Mouse (Mus musculus) frontal cortex, postnatal 36 days (tissue): ENCODE data around the gene Sdr9c7.
"Not testable (repeated sequence)": the region's sequence is repeated elsewhere in the genome, so short reads cannot be mapped to it uniquely, and the experiment has no call there.

ENCODE experiments used
- DNase-seq, 2 experiments: peaks; one replicate each; pipeline ENCODE4 v3.0.0; 2022; ENCODE audit warnings: low spot score in 2 of 2

Gene Sdr9c7

GRCm38 (mm10) chr10:127898218-127898617 is at the start of gene Sdr9c7:
Sdr9c7 (plus strand) TSS chr10:127898518.
- no peak for DNase-seq

GRCm38 (mm10) chr10:127849628-127850027 is 48.7 kb upstream of the Sdr9c7 start, which contains the start of gene Rdh19:
Rdh19 (plus strand) TSS chr10:127849928.
- no peak for DNase-seq

GRCm38 (mm10) chr10:127856376-127856775 is 41.9 kb upstream of the Sdr9c7 start:
- DNase-seq, result no peak

GRCm38 (mm10) chr10:127864931-127865330 is 33.4 kb upstream of the Sdr9c7 start:
- DNase-seq, result no peak

- no peak for DNase-seq
Observed at GRCm38 (mm10) chr10:127866232-127866631, 32.1 kb upstream of the Sdr9c7 start, which contains the start of gene Rdh16f2. Rdh16f2 (plus strand) TSS chr10:127866474.

GRCm38 (mm10) chr10:127872484-127872883 is 25.8 kb upstream of the Sdr9c7 start:
- DNase-seq, result peak; percentile 2 to 8

- DNase-seq, result no peak
Observed at GRCm38 (mm10) chr10:127877681-127878080, 20.6 kb upstream of the Sdr9c7 start.

GRCm38 (mm10) chr10:127878262-127879057 is 19.9 kb upstream of the Sdr9c7 start:
- DNase-seq, result no peak

GRCm38 (mm10) chr10:127879155-127879688 is 19.1 kb upstream of the Sdr9c7 start:
- DNase-seq, result peak in 1 of 2 experiments; percentile 4

- no peak for DNase-seq
Observed at GRCm38 (mm10) chr10:127881041-127881440, 17.3 kb upstream of the Sdr9c7 start.

- DNase-seq, result no peak
Observed at GRCm38 (mm10) chr10:127886551-127886950, 11.8 kb upstream of the Sdr9c7 start.

- DNase-seq, result no peak
Observed at GRCm38 (mm10) chr10:127886971-127887370, 11.3 kb upstream of the Sdr9c7 start.

- no peak for DNase-seq
Observed at GRCm38 (mm10) chr10:127888605-127889004, 9.7 kb upstream of the Sdr9c7 start, which contains the start of gene Rdh7. Rdh7 (minus strand) TSS chr10:127888817.

- no peak for DNase-seq
Observed at GRCm38 (mm10) chr10:127891481-127891880, 6.8 kb upstream of the Sdr9c7 start.

- not testable (repeated sequence) for DNase-seq
Observed at GRCm38 (mm10) chr10:127893163-127894022, 4.9 kb upstream of the Sdr9c7 start.

- DNase-seq, result no peak
Observed at GRCm38 (mm10) chr10:127896705-127897104, 1.6 kb upstream of the Sdr9c7 start.

- DNase-seq, result no peak
Observed at GRCm38 (mm10) chr10:127897506-127897905, 812 bp upstream of the Sdr9c7 start.

- DNase-seq, result no peak
Observed at GRCm38 (mm10) chr10:127899783-127900182, 1.5 kb downstream of the Sdr9c7 start.

GRCm38 (mm10) chr10:127901751-127902150 is 3.4 kb downstream of the Sdr9c7 start:
- no peak for DNase-seq

GRCm38 (mm10) chr10:127903116-127903515 is 4.8 kb downstream of the Sdr9c7 start:
- DNase-seq, result no peak

- DNase-seq, result peak; percentile 18 to 26
Observed at GRCm38 (mm10) chr10:127904718-127905446, 6.6 kb downstream of the Sdr9c7 start.
